Mouse (Mus musculus): ENCODE measurements around the gene Snapc3. TPM values are rescaled to one million over a fixed set of nuclear protein-coding genes. Genes with fewer than 3 reads are reported as not detected.

Gene Snapc3
- total and polyA plus RNA-seq, 2 experiments from 2014 or later, result 23.6 to 34.6 TPM

DNA sequence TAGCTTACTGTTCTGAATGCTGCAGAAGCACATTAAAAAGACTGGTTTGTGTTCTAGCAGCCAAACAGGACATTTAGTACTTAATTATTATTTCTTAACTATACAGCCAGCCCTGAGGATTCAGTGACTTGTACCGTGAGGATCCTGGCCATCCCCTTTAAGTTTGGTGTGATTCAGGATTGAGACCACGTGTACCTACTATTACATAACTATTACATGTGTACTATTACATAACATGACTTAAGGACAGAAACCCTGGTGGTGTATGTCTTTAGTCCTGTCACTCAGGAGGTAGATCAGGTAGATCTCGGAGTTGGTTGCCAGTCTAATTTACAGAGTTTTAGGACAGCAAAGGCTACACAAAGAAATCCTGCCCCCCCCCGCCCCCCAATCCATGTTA, 23.5 kb downstream of the Snapc3 start:
- H3K36me3 ChIP-seq (replicated peaks; ENCODE audit: control insufficient read depth, insufficient read depth, low read length), result peaks cover 46% of the 10 kb centered on the region
- WGBS, result 92% methylated on average over 4 of the region's 4 CpGs

GRCm38 (mm10) chr4:83450785-83451184, 33.3 kb downstream of the Snapc3 start:
- TF ChIP-seq EP300 (IDR thresholded peaks at IDR 0.05; ENCODE audit: low read depth) (no peak), CTCF (IDR thresholded peaks at IDR 0.05; ENCODE audit: low read depth) (no peak)
- no peak for ATAC-seq (ENCODE audit: insufficient read depth, low read depth)
- Histone ChIP-seq H3K27ac (ENCODE audit: low read depth) (no peak overlapping the region), H3K36me3 (replicated peaks; ENCODE audit: control insufficient read depth, insufficient read depth, low read length) (peaks cover 56% of the 10 kb centered on the region), H3K4me2 (ENCODE audit: low read depth, low read length) (no peak overlapping the region), H3K9ac (replicated peaks; ENCODE audit: low read depth, low read length) (no peak overlapping the region), H3K4me1 (ENCODE audit: control insufficient read depth, insufficient read depth) (no peaks in the 10 kb centered on the region), H3K4me3 (ENCODE audit: low read depth, low read length) (no peak overlapping the region), H3K9me3 (replicated peaks; ENCODE audit: control insufficient read depth, low read length) (no peaks in the 10 kb centered on the region), H3K27me3 (ENCODE audit: control insufficient read depth, insufficient read depth, low read length) (no peaks in the 10 kb centered on the region)
- whole genome bisulfite sequencing, result 92% methylated on average over 4 of the region's 4 CpGs
- no peak for DNase-seq (ENCODE audit: low spot score)

More for the DNA sequence above, 23.5 kb downstream of the Snapc3 start:
- H3K4me3 ChIP-seq (ENCODE audit: low read depth, low read length), result no peak overlapping the region
- no peak overlapping the region for H3K9ac ChIP-seq (replicated peaks; ENCODE audit: low read depth, low read length)
- no peaks in the 10 kb centered on the region for H3K27me3 ChIP-seq (ENCODE audit: control insufficient read depth, insufficient read depth, low read length)
- ATAC-seq (ENCODE audit: insufficient read depth, low read depth) (no peak), DNase-seq (ENCODE audit: low spot score) (no peak)
- H3K4me2 ChIP-seq (ENCODE audit: low read depth, low read length), result no peak overlapping the region
- H3K4me1 ChIP-seq (ENCODE audit: control insufficient read depth, insufficient read depth), result no peaks in the 10 kb centered on the region
- TF ChIP-seq EP300 (IDR thresholded peaks at IDR 0.05; ENCODE audit: low read depth), result no peak
- TF ChIP-seq CTCF (IDR thresholded peaks at IDR 0.05; ENCODE audit: low read depth), result no peak
- H3K9me3 ChIP-seq (replicated peaks; ENCODE audit: control insufficient read depth, low read length), result no peaks in the 10 kb centered on the region
- no peak overlapping the region for H3K27ac ChIP-seq (ENCODE audit: low read depth)

DNA sequence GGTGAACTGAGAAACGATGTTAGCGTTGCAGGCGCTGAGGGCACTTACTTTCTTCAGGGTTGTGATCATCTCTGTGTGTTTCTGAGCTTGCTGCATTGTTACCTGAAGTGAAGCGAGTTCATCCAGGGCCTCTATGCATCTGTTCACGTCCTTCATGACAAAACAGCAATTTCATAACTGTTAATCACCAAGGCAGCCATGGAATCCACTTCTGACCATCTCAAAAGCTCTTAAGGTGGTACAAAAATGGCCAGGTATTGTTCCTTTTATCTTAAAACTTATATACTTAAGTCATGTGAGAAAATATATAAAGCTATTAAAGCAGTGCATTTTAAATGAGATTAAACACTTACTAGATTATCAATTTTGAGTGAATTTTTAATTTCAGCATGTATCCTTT, 42.6 kb downstream of the Snapc3 start:
- no peak for TF ChIP-seq EP300 (IDR thresholded peaks at IDR 0.05; ENCODE audit: low read depth)
- TF ChIP-seq CTCF (IDR thresholded peaks at IDR 0.05; ENCODE audit: low read depth), result no peak
- WGBS, result 94% methylated on average over 5 of the region's 5 CpGs
- H3K27ac ChIP-seq (ENCODE audit: low read depth), result no peak overlapping the region
- peaks cover 65% of the 10 kb centered on the region for H3K36me3 ChIP-seq (replicated peaks; ENCODE audit: control insufficient read depth, insufficient read depth, low read length)
- H3K27me3 ChIP-seq (ENCODE audit: control insufficient read depth, insufficient read depth, low read length), result no peaks in the 10 kb centered on the region
- no peak for DNase-seq (ENCODE audit: low spot score)
- no peaks in the 10 kb centered on the region for H3K9me3 ChIP-seq (replicated peaks; ENCODE audit: control insufficient read depth, low read length)
- H3K4me1 ChIP-seq (ENCODE audit: control insufficient read depth, insufficient read depth), result no peaks in the 10 kb centered on the region
- no peak overlapping the region for H3K4me3 ChIP-seq (ENCODE audit: low read depth, low read length)
- H3K9ac ChIP-seq (replicated peaks; ENCODE audit: low read depth, low read length), result no peak overlapping the region
- H3K4me2 ChIP-seq (ENCODE audit: low read depth, low read length), result no peak overlapping the region
- no peak for ATAC-seq (ENCODE audit: insufficient read depth, low read depth)

DNA sequence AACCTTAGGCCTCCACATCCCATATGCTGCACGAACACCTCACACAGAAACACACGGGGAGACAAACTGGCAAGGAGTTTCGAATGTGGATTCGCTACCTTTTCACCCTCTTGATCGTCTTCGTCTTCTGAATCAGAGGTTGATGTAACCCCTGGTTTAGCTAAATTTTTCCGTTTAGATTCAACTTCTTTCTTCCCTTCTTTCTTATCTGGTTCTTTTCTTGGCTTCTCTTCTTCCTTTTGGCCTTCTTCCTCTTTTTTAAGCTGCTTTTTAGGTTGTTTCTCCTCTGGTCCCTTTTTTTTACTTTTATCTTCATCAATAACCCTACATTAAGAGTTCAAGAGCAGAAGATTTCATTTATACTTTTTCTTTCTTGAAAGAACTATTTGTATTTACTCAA, 47.3 kb downstream of the Snapc3 start:
- H3K9ac ChIP-seq (replicated peaks; ENCODE audit: low read depth, low read length), result no peak overlapping the region
- H3K9me3 ChIP-seq (replicated peaks; ENCODE audit: control insufficient read depth, low read length), result no peaks in the 10 kb centered on the region
- no peak for TF ChIP-seq EP300 (IDR thresholded peaks at IDR 0.05; ENCODE audit: low read depth)
- TF ChIP-seq CTCF (IDR thresholded peaks at IDR 0.05; ENCODE audit: low read depth), result no peak
- H3K36me3 ChIP-seq (replicated peaks; ENCODE audit: control insufficient read depth, insufficient read depth, low read length), result peaks cover 68% of the 10 kb centered on the region
- WGBS, result 84% methylated on average over 7 of the region's 7 CpGs
- DNase-seq (ENCODE audit: low spot score), result no peak
- H3K27ac ChIP-seq (ENCODE audit: low read depth), result no peak overlapping the region
- H3K4me1 ChIP-seq (ENCODE audit: control insufficient read depth, insufficient read depth), result no peaks in the 10 kb centered on the region; the same call in 1 of the 2 replicates
- H3K27me3 ChIP-seq (ENCODE audit: control insufficient read depth, insufficient read depth, low read length), result no peaks in the 10 kb centered on the region
- no peak for ATAC-seq (ENCODE audit: insufficient read depth, low read depth)
- H3K4me3 ChIP-seq (ENCODE audit: low read depth, low read length), result no peak overlapping the region
- H3K4me2 ChIP-seq (ENCODE audit: low read depth, low read length), result no peak overlapping the region

DNA sequence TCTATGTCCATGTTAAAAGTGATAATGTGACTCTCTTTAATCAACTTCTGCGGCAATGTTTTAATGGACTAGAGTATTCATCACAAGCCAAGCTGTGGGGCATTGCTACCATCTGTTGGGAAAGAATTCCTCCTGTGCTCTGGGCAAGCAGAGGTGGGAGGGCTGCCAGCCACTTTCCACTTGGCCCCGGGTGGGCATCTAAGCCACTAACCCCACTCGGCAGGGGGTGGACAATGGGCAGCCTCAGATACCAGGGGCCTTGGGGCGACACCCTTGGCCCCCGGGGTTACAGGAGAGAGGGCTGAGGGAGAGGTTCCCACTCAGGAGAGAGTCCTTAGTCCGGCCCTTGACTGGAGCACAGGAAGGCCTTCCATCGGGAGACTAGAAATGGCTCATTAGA, 50.1 kb downstream of the Snapc3 start:
- 85% methylated on average over 7 of the region's 7 CpGs for WGBS
- Histone ChIP-seq H3K27me3 (ENCODE audit: control insufficient read depth, insufficient read depth, low read length) (no peaks in the 10 kb centered on the region), H3K9me3 (replicated peaks; ENCODE audit: control insufficient read depth, low read length) (no peaks in the 10 kb centered on the region), H3K27ac (ENCODE audit: low read depth) (no peak overlapping the region), H3K36me3 (replicated peaks; ENCODE audit: control insufficient read depth, insufficient read depth, low read length) (peaks cover 78% of the 10 kb centered on the region), H3K4me3 (ENCODE audit: low read depth, low read length) (no peak overlapping the region), H3K9ac (replicated peaks; ENCODE audit: low read depth, low read length) (no peak overlapping the region), H3K4me2 (ENCODE audit: low read depth, low read length) (no peak overlapping the region), H3K4me1 (ENCODE audit: control insufficient read depth, insufficient read depth) (no peaks in the 10 kb centered on the region; the same call in 1 of the 2 replicates)
- DNase-seq (ENCODE audit: low spot score), result no peak
- ATAC-seq (ENCODE audit: insufficient read depth, low read depth), result no peak
- TF ChIP-seq EP300 (IDR thresholded peaks at IDR 0.05; ENCODE audit: low read depth), result no peak
- TF ChIP-seq CTCF (IDR thresholded peaks at IDR 0.05; ENCODE audit: low read depth), result no peak

- Histone ChIP-seq H3K36me3 (replicated peaks; ENCODE audit: control insufficient read depth, insufficient read depth, low read length) (peaks cover 80% of the 10 kb centered on the region), H3K27ac (ENCODE audit: low read depth) (no peak overlapping the region), H3K4me3 (ENCODE audit: low read depth, low read length) (no peak overlapping the region), H3K27me3 (ENCODE audit: control insufficient read depth, insufficient read depth, low read length) (no peaks in the 10 kb centered on the region), H3K4me2 (ENCODE audit: low read depth, low read length) (no peak overlapping the region), H3K4me1 (ENCODE audit: control insufficient read depth, insufficient read depth) (no peaks in the 10 kb centered on the region; the same call in 1 of the 2 replicates), H3K9me3 (replicated peaks; ENCODE audit: control insufficient read depth, low read length) (no peaks in the 10 kb centered on the region), H3K9ac (replicated peaks; ENCODE audit: low read depth, low read length) (no peak overlapping the region)
- TF ChIP-seq EP300 (IDR thresholded peaks at IDR 0.05; ENCODE audit: low read depth), result no peak
- TF ChIP-seq CTCF (IDR thresholded peaks at IDR 0.05; ENCODE audit: low read depth), result no peak
- DNase-seq (ENCODE audit: low spot score) (no peak), ATAC-seq (ENCODE audit: insufficient read depth, low read depth) (no peak)
- WGBS, result 48% methylated on average over 3 of the region's 3 CpGs
These were observed 50.7 kb downstream of the Snapc3 start for GRCm38 (mm10) chr4:83468208-83468607.

All from heart, postnatal 0 days (tissue).